Mouse (Mus musculus): ENCODE data around the gene Gm2174. TPM values are rescaled to one million over a fixed set of nuclear protein-coding genes. Genes with fewer than 3 reads are reported as not detected.

Gene Gm2174
- total RNA-seq, 2 experiments from 2014 or later, result 1.1 TPM; not detected in 1

DNA sequence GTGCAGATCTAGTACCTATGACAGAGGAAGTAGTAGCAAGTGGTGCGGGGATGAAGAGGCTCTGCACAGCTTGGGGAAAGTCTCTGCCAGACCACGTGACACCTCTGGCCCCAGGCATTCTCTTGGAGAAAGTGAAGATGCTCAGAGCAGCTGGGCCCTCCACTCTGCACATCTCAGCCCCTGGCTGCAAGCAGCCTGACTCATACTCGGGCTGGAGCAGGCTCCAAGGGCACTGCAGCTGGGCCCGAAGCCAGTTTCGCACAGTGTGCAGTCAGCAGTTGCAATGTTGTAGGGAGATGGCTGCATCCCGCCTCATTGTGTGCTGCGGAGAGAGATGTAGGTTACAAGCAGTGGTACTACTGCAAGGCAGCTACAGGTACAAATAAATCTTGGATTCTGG, 49.5 kb downstream of the Gm2174 start:
- DNase-seq (ENCODE audit: low spot score), result peak; percentile 1

Other genes starting within 250 kb of the Gm2174 start
- gene Gm773, start 235.1 kb upstream of the Gm2174 start, total RNA-seq (2021), result not detected
- 1 to 10 TPM; 2.4 to 2.8 TPM for gene Zfp449, start 101.6 kb upstream of the Gm2174 start, total RNA-seq (2021)
- gene Smim10l2a, start 73.4 kb upstream of the Gm2174 start, total RNA-seq (2021), result under 1 TPM in 1 of 2 experiments, not detected in 1; 0.09 TPM
- 1 to 10 TPM; 3.4 to 4.8 TPM for gene Ints6l, start 6.9 kb downstream of the Gm2174 start, total RNA-seq (2021)
- not detected for gene Gm10477, start 76.8 kb downstream of the Gm2174 start, total RNA-seq (2021)
- not detected for gene Gm648, start 101.6 kb downstream of the Gm2174 start, total RNA-seq (2021)
- gene Mmgt1, start 150.1 kb downstream of the Gm2174 start, total RNA-seq (2021), result 10 to 100 TPM; 24.2 to 25.8 TPM
- gene Slc9a6, start 161.8 kb downstream of the Gm2174 start, total RNA-seq (2021), result 10 to 100 TPM; 25.1 to 26.3 TPM